Mouse (Mus musculus): Measurements from ENCODE around the gene Arhgap45.

The Arhgap45 gene

DNA sequence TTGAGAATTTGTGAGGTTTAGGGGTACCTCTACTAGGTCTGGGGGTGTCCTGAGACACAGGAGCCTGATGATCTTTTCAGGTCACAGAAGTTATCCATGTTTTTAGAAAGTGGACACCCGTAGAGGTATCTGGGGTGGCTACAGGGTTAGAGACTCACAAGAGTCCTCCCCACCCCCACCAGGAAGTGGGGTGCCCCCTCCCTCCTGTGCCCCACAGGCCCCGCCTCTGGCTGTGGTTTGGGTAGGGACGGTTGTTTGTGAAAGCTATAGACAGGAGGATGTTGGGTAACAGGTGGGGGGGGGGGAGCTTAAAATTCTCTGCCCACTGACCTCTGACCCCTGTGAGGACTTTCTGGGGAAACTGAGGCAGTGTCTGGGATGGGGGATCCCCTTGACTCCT lies 908 bp downstream of the Arhgap45 start:
- peak; percentile 82 for DNase-seq

DNA sequence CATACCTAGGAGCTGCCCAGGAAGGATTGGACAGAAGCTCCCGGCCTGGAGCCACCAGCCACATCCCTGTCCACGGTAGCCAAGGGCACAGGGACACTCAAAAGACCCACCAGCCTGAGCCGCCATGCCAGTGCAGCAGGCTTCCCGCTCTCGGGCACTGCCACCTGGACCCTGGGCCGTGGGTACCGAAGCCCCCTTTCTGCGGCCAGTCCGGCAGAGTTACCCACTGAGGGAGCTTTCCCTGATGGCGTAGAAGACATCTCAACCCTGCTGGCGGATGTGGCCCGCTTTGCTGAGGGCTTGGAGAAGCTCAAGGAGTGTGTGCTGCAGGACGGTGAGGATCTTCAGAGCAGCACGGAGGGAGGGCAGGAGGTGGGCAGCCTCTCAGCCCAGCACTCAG lies 1.3 kb downstream of the Arhgap45 start:
- no peak for DNase-seq

DNA sequence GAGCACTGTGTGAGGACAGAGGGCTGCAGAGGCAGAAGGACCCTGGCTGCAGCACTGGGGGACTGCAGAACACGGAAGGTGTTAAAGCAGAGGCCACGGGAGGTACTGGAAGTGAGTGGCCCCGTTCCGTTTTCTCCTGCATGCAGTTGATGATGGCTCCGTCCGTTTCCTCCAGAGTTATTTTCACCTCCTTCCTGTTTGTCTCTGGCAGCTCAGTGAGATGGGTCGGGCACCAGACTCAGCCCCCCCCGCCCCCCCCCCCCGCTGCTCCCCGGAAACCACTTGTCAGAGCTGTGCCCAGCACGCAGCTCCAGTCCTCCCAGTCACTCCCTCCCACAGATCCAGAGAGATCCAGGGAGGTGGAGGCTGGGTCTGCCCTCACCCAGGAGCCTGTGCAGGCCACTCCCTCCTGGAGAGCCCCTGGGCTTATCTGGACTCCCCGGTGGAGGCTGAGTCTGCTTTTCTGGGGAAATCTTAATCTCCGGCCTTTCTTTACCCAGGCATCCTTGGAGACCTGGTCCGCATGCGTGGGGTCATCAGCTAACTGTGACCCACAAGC lies 2.4 kb downstream of the Arhgap45 start:
- DNase-seq = peak; percentile 64

DNA sequence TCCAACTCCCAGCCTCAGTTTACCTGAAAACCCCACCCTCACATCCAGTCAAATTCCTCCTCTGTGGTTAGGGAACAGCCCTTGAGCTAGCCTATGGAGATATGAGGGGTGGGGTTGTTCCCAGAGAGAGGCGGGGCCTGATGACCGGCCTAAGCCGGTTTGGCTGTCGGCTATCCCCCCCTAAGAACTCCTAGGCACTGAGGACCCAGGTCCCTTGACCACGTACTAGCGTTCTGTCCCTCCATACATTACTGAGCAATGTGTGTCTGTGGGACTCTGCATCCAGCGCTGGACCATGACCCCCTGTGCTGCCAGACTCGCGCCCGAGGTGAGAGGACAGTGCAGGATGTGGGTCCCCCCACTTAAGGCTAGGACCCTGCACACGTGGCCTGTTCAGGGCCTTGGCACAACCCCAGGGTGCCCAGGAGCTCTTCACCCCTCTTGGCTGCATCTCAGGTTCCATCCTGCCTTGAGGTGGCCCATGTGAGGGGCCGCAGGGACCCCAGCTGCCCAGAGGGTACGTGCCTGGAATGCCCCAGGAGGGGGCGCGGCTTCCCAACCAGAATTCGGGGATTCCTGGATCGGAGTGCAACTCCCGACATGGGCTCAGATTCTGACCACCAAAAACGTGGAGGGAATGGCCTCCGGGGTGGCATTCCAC lies 3.1 kb downstream of the Arhgap45 start:
- DNase-seq = no peak

DNA sequence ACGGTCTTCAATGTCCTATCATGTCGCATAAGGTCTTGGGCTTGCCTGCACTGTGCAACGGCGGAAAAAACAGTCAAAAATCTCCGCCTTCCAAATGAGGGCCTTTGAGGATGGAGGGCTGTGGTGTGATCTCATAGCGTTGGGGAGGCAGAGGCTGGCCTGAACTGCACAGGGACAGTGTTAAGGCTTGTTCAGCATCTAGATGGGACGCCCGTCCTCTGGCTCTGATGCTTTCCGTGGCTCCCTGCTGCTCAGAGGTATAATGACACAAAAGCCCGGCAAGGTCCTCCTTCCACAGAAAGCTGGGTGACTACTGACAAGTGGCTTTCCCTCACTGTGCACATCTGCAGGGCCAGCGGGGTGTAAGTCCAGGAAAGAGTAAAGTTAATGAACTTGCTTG lies 3.7 kb downstream of the Arhgap45 start:
- DNase-seq = no peak

DNA sequence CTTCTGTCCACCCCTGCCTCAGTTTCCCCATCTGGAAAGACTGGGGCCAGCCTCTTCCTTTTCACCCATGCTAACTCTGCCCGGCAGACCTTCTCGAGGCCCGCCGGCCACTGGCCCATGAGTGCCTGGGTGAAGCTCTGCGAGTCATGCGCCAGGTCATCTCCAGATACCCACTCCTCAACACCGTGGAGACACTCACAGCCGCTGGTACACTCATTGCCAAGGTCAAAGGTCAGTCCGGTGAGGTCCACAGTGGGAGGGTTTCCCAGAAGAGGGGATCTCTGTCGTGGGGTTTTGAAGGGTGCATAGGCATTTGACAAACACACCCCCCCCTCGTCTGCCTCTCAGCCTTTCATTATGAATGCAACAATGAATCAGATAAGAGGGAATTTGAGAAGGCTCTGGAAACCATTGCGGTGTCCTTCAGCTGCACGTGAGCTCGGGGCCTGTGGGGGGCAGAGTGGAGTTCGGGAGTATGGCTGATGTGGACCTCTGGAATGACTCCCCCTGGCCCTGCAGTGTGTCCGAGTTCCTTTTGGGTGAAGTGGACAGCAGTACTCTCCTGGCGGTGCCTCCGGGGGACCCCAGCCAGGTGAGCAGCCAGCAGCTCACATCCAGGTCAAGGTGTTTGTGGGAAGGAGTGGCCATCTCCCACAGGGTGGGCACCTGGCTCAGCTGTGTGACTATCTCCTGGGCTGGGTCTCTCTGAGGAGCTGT lies 4.3 kb downstream of the Arhgap45 start:
- DNase-seq = no peak

DNA sequence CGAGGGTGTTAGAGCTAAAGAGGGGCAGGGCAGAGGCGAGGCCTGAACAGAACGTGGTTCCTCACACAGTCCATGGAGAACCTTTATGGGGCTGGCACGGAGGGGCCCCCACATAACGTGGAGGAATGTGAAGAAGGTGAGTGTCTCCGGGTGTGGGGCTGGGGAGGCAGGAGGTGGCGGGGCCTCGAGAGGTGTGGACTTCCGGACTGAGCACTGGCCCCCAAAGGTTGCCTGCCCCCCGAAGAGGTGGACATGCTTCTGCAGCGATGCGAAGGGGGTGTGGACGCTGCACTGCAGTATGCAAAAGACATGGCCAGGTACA lies 4.8 kb downstream of the Arhgap45 start:
- DNase-seq = no peak

DNA sequence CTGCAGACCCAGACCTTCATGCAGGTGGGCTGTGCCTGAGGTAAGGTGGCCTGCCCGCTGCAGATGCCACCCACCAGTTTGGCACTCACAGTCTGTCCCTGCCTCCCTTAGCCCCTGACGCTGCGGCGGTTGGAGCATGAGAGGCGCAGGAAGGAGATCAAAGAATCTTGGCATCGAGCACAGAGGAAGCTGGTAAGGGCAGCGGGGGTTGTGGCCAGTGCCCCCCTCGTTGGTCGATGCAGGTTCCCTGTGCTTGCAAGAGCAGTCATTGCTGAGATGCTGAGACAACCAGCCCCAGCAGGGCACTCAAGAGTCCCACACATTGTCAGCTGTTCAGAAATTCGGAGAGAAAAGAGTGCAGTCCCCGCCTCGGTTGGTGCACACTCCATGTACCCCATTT lies 5.7 kb downstream of the Arhgap45 start:
- DNase-seq = no peak

DNA sequence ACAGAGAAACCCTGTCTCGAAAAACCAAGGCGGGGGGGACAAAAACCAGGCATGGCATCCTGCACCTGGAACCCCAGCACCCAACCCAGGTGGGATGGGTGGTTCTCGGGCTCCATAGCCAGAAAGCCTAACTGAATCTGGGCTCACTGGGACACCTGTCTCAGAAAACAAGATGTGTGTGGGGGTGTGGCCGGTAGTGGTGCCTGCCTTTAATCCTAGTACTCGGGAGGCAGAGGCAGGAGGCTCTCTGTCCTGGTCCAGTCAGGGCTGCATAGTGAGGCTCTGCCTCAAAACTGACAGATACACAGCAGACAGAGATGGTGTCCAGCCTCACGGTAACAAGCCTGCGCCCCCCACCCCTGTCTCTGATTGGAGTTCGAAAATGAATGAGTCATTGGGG lies 6.4 kb downstream of the Arhgap45 start:
- DNase-seq = no peak

DNA sequence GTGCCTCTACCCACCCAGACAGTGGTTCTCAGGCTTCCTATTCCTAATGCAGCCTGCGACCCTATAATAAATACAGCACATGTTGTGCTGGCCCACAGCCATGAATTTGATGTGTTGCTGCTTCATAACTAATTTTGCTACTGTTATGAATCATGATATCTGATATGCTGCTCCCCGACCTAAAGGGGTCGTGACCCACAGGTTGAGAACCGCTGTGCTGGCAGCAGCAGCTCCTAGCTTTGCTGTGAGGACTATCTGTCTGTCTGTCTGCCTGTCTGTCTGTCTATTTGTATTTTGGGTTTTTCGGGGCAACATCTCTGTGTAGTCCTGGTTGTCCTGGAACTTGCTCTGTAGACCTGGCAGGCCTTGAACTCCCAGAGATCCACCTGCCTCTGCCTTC lies 7.3 kb downstream of the Arhgap45 start:
- DNase-seq = no peak

DNA sequence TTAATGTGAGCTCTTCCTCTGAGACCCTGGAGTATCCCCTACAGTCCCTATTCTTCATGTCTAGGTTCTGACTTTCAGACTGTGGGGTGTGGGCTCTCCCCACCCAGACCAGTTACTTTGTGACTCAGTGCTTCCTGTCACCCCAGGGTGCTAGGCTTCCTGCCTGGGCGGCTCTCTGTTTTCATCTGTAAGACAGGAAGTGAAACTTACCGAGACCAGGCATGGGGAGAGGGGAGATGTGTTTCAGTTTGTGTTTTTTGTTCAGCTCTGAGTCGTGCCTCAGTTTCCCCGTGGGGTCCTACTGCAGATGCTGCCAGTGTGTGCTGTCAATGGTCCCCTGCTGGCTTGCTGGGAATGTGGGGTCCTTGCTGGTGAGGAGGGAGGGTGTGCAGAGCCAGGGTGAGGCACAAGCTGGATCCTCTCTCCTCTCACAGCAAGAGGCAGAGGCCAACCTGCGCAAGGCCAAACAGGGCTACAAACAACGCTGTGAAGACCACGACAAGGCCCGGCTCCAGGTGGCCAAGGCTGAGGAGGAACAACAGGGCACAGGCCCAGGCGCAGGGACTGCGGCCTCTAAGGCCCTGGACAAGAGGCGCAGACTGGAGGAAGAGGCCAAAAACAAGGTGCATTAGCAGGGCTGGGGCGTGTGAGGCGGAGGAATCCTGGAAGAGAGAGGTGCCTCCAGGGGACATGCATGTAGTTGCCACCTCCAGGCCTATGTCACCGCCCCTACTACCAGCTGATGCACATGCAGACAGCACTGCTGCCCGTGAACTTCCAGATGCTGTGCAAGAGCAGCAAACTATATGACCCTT lies 8.0 kb downstream of the Arhgap45 start:
- peak; percentile 61 for DNase-seq

DNA sequence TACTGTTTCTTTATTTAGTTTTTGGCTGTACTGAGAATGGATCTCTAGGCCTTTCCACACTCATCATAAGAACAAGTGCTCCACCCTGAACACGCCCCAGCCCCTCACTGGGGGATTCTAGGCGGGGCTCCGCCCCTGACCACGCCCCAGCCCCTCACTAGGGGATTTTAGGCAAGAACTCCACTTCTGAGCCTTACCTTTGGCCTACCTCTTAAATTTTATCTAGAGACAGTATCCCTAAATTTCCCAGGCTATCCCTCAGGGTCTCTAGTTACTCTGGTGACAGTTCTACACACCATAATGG lies 8.5 kb downstream of the Arhgap45 start:
- no peak for DNase-seq

DNA sequence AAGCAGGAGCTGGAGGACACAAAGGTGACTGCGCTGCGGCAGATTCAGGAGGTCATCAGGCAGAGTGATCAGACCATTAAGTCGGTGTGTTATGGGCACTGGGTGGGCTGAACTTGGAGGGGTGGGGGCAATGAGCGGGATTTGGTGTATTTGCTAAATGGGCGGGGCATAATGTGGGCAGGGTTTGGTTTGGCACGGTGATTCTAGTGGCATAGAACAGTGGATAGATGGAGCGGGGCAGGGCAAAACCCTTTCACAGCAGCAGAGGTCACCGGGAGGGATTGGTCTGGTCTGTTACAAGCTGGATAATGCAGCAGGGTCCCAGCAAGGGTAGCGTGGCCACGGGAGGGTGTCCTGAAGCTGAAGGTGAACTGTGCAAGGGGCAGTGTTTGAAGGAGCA lies 9.0 kb downstream of the Arhgap45 start:
- DNase-seq = no peak

DNA sequence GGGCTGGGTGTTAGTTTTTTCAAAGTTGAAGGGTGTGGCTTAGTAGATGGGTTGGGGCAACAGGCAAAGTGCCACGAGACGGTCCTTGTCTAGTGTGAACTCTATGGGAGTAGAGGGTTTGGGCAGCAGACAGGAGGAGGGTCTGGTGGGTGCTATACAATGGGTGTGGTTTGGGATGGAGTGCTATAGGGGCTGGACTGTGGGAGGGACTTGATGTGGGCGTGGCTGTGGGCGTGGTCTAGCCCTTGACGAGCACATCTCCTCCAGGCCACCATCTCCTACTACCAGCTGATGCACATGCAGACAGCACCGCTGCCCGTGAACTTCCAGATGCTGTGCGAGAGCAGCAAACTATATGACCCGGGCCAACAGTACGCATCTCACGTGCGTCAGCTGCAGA lies 9.4 kb downstream of the Arhgap45 start:
- no peak for DNase-seq

DNA sequence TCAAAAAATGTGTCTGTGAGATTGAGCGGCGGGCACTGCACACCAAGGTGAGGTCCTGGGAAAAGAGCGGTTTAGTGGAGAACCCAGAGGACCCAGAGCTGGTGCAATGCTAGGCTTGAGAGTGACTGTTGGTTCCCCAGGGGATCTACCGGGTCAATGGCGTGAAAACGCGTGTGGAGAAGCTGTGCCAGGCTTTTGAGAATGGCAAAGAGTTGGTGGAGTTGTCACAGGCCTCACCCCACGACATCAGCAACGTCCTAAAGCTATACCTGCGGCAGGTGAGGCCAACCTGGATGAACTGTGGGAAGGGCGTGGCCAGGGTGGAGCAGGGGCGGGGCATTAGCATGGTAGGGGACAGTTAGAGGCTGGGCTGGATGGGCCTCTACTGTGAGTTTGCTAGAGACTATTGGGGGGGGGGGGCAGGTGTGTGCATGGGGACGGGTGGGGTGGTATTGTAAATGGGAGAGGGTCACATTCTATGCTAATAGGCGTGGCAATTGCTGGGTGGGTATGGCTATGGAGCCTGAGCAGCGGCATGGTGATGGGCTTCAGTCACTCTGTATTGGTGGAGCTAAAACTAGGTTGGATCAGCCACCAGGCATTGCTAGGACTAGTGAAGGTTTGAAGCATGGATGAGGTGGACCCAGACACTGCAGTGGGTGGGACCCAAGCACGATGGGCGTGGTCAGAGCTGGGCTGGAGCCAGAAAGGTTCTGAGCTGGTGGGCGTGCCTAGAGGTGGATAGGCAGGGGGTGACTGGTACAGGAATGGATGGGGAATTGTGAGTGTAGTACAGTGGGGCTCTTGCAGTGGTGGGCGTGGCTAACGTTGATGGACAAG lies 11.4 kb downstream of the Arhgap45 start:
- no peak for DNase-seq

DNA sequence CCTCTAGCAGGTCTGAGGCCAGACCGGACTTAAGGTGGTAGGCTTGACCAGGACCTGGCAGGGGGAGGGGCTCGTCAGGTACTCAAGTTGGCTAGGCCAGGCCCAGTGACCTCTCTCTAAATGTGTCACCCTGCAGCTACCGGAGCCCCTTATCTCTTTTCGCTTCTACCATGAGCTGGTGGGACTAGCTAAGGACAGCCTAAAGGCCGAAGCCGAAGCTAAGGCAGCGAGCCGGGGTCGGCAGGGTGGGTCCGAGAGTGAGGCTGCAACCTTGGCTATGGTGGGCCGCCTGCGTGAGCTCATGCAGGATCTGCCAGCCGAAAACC lies 12.0 kb downstream of the Arhgap45 start:
- no peak for DNase-seq

DNA sequence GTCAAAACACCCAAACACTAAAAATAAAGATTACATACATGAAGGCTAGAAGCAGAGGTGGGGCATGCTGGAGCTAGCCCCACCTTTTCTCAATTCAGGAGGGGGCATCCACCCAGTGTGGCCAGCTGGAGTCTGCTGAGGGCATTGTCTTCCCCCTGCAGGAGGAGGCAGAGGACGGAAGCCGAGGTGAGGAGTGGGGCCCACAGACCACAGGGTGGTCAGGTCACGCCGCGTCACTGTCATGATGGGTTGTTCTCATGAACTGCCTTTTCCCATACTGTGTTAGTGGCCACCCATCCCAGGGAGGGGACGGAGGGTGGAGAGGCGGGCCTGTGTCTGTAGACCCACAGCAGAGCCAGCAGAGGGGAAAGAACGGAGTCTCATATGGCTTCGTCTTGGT lies 13.7 kb downstream of the Arhgap45 start:
- DNase-seq = no peak

DNA sequence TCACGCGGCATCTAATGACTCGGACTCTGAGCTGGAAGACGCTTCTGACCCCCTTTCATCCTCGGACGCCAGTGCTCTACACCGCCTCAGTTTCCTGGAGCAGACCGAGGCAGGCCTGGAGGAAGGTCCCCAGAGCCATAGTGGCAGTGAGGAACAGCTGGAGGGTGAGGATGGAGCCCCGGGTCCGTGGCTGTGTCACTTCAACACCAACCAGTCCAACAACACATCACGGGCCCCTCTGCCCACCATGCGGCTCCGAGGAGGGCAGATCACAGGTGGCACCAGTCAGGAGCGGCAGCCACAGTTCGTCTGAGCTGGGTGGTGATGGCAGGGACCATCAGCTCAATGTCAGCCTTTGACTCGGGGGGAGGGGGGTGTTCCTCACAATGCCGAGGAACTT lies 14.3 kb downstream of the Arhgap45 start:
- no peak for DNase-seq

DNA sequence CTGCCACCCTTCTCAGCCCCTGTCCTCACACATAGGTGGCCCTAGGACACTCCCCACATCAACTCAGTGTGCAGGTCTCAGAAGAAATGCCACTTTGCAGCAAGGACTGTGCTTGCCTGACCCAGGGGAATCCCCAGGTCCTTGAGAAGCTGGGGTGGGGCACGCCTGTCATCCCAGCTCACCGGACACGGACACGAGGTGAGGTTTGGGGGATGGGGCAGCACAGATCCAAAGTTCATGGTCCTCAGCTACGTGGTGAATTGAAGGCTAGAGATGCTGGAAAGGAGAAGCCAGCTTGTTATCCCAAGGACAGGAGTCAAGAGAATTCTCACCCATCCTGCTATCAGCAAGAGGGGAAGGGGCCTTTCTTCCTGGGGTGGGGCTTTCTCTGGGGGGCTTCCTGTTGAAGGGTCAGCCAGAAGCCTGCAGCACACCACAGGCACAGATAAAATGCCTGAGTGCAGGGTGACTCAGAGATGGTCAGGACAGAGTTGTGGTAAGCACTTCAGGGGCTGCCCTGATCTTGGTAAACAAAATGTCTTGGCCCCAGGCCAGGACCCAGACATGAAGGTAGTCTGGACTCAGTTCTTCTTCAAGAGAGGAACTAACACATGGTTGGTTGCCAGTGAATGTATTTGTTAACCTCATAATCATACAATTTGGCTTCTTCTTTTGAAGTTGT lies 16.5 kb downstream of the Arhgap45 start:
- DNase-seq = peak; percentile 80

DNA sequence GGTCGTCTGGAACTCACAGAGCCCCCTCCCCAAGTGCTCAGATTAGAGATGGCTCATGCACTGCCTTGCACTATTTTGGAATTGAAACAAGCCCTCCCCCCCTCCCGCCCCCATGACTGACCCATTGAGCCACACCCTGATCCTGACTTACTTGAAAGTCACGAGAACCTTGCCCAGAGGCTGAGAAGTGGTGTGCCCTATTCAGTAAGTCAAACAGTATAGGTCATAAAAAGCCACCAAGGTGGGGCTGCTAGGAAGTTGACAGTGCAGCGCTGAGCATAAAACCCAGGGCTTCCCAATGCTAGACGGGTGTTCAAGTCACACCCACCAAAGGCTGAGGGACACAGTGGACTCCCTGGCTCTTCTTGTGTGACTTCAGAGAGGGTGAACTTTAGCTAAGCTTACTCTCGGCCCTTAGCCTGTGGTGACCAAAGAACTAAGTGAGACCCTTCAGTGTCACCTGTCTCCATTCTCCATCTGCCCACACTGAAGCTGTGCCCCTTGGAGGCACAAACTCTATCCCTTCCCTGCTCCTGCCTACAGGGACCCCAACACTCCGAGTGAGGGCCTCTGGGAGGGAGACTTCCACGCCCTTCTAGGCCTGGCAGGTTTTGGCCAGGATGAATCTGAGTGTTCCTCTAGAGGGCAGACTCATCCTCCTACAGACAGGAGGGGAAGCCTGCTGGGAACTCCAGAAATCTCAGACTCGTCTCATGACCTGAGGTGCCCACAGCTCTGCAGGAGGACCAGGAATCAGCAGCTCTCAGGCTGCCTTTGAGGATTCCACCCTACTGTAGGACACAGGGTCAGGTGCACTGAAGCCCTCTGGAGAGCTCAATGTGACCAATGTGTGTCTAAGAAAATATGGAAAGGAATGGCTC lies 17.3 kb downstream of the Arhgap45 start:
- no peak for DNase-seq

DNA sequence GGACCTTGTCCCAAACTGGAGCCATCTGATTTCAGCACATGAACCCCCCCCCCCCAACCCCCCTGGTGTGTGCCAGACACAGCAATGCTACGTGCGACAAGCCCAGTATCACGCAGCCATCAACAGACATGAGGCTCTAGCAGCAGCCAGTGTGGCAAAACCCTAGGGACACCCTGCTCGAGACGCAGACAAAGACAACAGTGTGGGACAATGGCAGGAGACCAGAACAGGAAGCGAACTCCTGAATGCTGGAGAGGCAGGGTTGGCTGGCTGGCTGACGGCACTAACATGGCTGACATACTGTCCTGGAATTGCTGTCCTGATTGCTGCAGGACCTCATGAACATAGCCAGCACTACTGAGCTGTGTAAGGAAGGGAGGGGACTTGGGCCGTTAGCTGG lies 18.7 kb downstream of the Arhgap45 start:
- no peak for DNase-seq

DNA sequence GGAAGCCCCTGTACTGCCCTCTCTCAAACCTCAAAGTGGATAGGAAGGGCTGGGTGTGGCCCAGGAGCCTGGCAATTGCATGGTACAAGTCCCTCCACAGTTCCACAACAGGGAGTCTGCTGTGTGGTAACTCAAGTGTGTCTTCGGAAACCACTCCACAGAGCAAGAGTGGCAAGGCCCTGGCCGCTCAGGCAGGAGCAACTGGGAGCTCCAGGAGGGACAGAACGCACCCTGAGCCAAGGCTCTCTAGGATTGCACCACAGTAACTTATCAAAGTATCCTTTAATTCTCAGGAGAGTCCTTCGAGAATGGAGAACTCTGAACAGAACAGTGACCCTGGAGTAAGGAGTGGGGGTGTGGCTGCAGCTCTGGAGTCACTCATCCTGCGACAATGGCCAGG lies 19.2 kb downstream of the Arhgap45 start:
- DNase-seq = no peak

Data from layer of hippocampus, adult 9-11 months (tissue).